Mouse (Mus musculus) heart, adult 2 months (tissue): Measurements from ENCODE around the gene Mtmr14.

Experiments
- CTCF ChIP-seq: fragments of 200-600 bp; IDR thresholded peaks from 2 replicates; pipeline ENCODE4 v1.8.1; 2022; ENCODE audit warnings: antibody characterized with exemption, mild to moderate bottlenecking, moderate library complexity
- POLR2A ChIP-seq: fragments of 200-500 bp; IDR thresholded peaks from 2 replicates; pipeline ENCODE4 v1.6.1; 2011; ENCODE audit warnings: mild to moderate bottlenecking, low read depth, low read length, control low read depth; ENCODE audit not compliant: insufficient read depth

GRCm38 (mm10) chr6:113296639-113297038 lies 59.0 kb downstream of the Mtmr14 start:
- TF ChIP-seq POLR2A (no peak), CTCF (no peak)
